Mouse (Mus musculus) embryonic stem cell, embryonic (primary cell): ENCODE data around the gene Bmt2.

Experiments
- CTCF ChIA-PET, 4 experiments: fragments of 300-600 bp in 2 of 4; fragments of 350-600 bp in 2 of 4; sonication (Branson Sonifier 250); formaldehyde crosslinking; loops; one replicate each; lab custom pipeline; 2022; ENCODE audit warnings: inconsistent platforms in 2 of 4; lab: Charles Lee
- POLR2A ChIA-PET, 4 experiments: fragments of 300-600 bp in 2 of 4; fragments of 350-600 bp in 2 of 4; sonication (Branson Sonifier 250); formaldehyde crosslinking; loops; one replicate each; lab custom pipeline; 2022; ENCODE audit warnings: antibody characterized with exemption in 4 of 4, inconsistent platforms in 1 of 4; lab: Charles Lee

The Bmt2 gene

GRCm38 (mm10) chr6:13677818-13678282, at the start of gene Bmt2:
Gene Bmt2 (minus strand): TSS chr6:13677966.
- ChIA-PET POLR2A (interaction anchor here in 3 of 4 experiments (0.6 to 2.5 kb wide), 44 partner anchors 8 to 1687 kb away, joined by 3 to 18 read pairs (median 4); partner anchors contain the start of genes Tmem168 (in 2 of the 3) and 2610001J05Rik (in 1 of the 3)), CTCF (interaction anchor here in 1 of 4 experiments (1.0 kb wide), 1 partner anchor 17 kb away, joined by 5 read pairs; no protein-coding TSS in a partner anchor)

- CTCF ChIA-PET, result no interaction called here
- POLR2A ChIA-PET, result no interaction called here
Observed at GRCm38 (mm10) chr6:13722166-13722565, 44.4 kb upstream of the Bmt2 start.

GRCm38 (mm10) chr6:13714867-13715266, 37.1 kb upstream of the Bmt2 start:
- CTCF ChIA-PET, result no interaction called here
- POLR2A ChIA-PET, result interaction anchor here in 1 of 4 experiments (1.1 kb wide), 1 partner anchor 22 kb away, joined by 3 read pairs; no protein-coding TSS in a partner anchor

- POLR2A ChIA-PET, result no interaction called here
- CTCF ChIA-PET, result no interaction called here
Observed at GRCm38 (mm10) chr6:13696882-13697281, 19.1 kb upstream of the Bmt2 start.

- CTCF ChIA-PET, result interaction anchor here in 3 of 4 experiments (0.6 to 1.1 kb wide), 9 partner anchors 17 to 1522 kb away, joined by 3 to 7 read pairs (median 4); partner anchors contain the start of gene Bmt2 (in 1 of the 3)
- POLR2A ChIA-PET, result interaction anchor here in 3 of 4 experiments (0.6 to 1.7 kb wide), 6 partner anchors 13 to 141 kb away, joined by 3 to 8 read pairs (median 4); partner anchors contain the start of gene Bmt2 (in 3 of the 3)
Observed at GRCm38 (mm10) chr6:13695103-13695845, 17.5 kb upstream of the Bmt2 start.

- CTCF ChIA-PET, result no interaction called here
- POLR2A ChIA-PET, result interaction anchor here in 1 of 4 experiments (1.3 kb wide), 1 partner anchor 14 kb away, joined by 3 read pairs; the partner anchor contains the start of gene Bmt2
Observed at GRCm38 (mm10) chr6:13691657-13692294, 14.0 kb upstream of the Bmt2 start.

GRCm38 (mm10) chr6:13690398-13690797, 12.6 kb upstream of the Bmt2 start:
- ChIA-PET POLR2A (interaction anchor here in 1 of 4 experiments (3.6 kb wide), 1 partner anchor 12 kb away, joined by 18 read pairs; the partner anchor contains the start of gene Bmt2), CTCF (no interaction called here)

GRCm38 (mm10) chr6:13683929-13684595, 6.3 kb upstream of the Bmt2 start:
- POLR2A ChIA-PET, result interaction anchor here in 1 of 4 experiments (0.9 kb wide), 1 partner anchor 64 kb away, joined by 3 read pairs; no protein-coding TSS in a partner anchor

GRCm38 (mm10) chr6:13678349-13678748, 583 bp upstream of the Bmt2 start:
- POLR2A ChIA-PET, result interaction anchor here in 3 of 4 experiments (0.6 to 2.5 kb wide), 37 partner anchors 9 to 1686 kb away, joined by 3 to 18 read pairs (median 5); partner anchors contain the start of genes Tmem168 (in 2 of the 3) and 2610001J05Rik (in 1 of the 3)

More at GRCm38 (mm10) chr6:13683929-13684595, 6.3 kb upstream of the Bmt2 start:
- CTCF ChIA-PET, result no interaction called here

GRCm38 (mm10) chr6:13677141-13677761, 515 bp downstream of the Bmt2 start:
- ChIA-PET POLR2A (interaction anchor here in 3 of 4 experiments (0.6 to 2.5 kb wide), 44 partner anchors 8 to 1236 kb away, joined by 3 to 18 read pairs (median 4); partner anchors contain the start of genes Tmem168 (in 3 of the 3) and 2610001J05Rik (in 1 of the 3)), CTCF (interaction anchor here in 1 of 4 experiments (0.6 kb wide), 1 partner anchor 18 kb away, joined by 3 read pairs; no protein-coding TSS in a partner anchor)

More at GRCm38 (mm10) chr6:13678349-13678748, 583 bp upstream of the Bmt2 start:
- CTCF ChIA-PET, result interaction anchor here in 1 of 4 experiments (1.0 kb wide), 1 partner anchor 17 kb away, joined by 5 read pairs; no protein-coding TSS in a partner anchor

- CTCF ChIA-PET, result interaction anchor here in 1 of 4 experiments (0.6 kb wide), 1 partner anchor 117 kb away, joined by 3 read pairs; no protein-coding TSS in a partner anchor
- POLR2A ChIA-PET, result interaction anchor here in 2 of 4 experiments (0.6 to 2.2 kb wide), 4 partner anchors 12 to 1237 kb away, joined by 3 to 15 read pairs (median 4); no protein-coding TSS in a partner anchor
Observed at GRCm38 (mm10) chr6:13676196-13676595, 1.6 kb downstream of the Bmt2 start.

GRCm38 (mm10) chr6:13674600-13675305, 3.0 kb downstream of the Bmt2 start:
- ChIA-PET POLR2A (interaction anchor here in 1 of 4 experiments (1.0 to 1.2 kb wide), 2 partner anchors 10 to 13 kb away, joined by 3 read pairs; no protein-coding TSS in a partner anchor), CTCF (no interaction called here)

GRCm38 (mm10) chr6:13665646-13666045, 12.1 kb downstream of the Bmt2 start:
- ChIA-PET POLR2A (no interaction called here), CTCF (no interaction called here)

GRCm38 (mm10) chr6:13658016-13658415, 19.8 kb downstream of the Bmt2 start:
- POLR2A ChIA-PET, result interaction anchor here in 1 of 4 experiments (0.6 to 1.0 kb wide), 2 partner anchors 14 to 20 kb away, joined by 3 to 4 read pairs; partner anchors contain the start of gene Bmt2
- CTCF ChIA-PET, result no interaction called here

GRCm38 (mm10) chr6:13654081-13654480, 23.7 kb downstream of the Bmt2 start:
- CTCF ChIA-PET, result no interaction called here

GRCm38 (mm10) chr6:13652284-13652683, 25.5 kb downstream of the Bmt2 start:
- ChIA-PET CTCF (no interaction called here), POLR2A (interaction anchor here in 2 of 4 experiments (0.9 to 1.3 kb wide), 2 partner anchors 12 to 25 kb away, joined by 4 read pairs; partner anchors contain the start of gene Bmt2 (in 1 of the 2))

More at GRCm38 (mm10) chr6:13654081-13654480, 23.7 kb downstream of the Bmt2 start:
- POLR2A ChIA-PET, result no interaction called here

GRCm38 (mm10) chr6:13650854-13651253, 26.9 kb downstream of the Bmt2 start:
- ChIA-PET CTCF (no interaction called here), POLR2A (no interaction called here)
